In genomic region chr7:136894106-136894986, GRCm38 (mm10) we compare ENCODE assay signal across 7 mouse cellular contexts. TPM values are rescaled to one million over a fixed set of nuclear protein-coding genes. Genes with fewer than 3 reads are reported as not detected.
DNase-seq lines count a peak whose midpoint lies in the region; ATAC-seq and TF ChIP-seq lines count a peak whose summit lies in the region.

Mgmt (plus strand) TSS chr7:136894614.

- TF ChIP-seq POLR2A in embryonic fibroblast, embryonic 13.5 days (IDR thresholded peaks at IDR 0.05; ENCODE audit: low read depth, low read length), result peak; percentile 83

- peak; percentile 89 for DNase-seq in brain, adult 2 months (ENCODE audit: low read depth, low spot score)
- peak; percentile 94 for DNase-seq in heart, adult 8-10 months (ENCODE audit: low spot score)
- peak; percentile 94 for DNase-seq in kidney, adult 8-10 months
- DNase-seq in midbrain, embryonic 14.5 days, result peak; percentile 88
- DNase-seq in spleen, adult 12 weeks (ENCODE audit: low spot score), result peak; percentile 69

- peak within 1 kb of the TSS; percentile 47 for H3K4me3 ChIP-seq in embryonic fibroblast, embryonic 13.5 days (ENCODE audit: insufficient read depth, low read length)
- H3K4me3 ChIP-seq in limb, embryonic 12.5 days (replicated peaks), result peak within 1 kb of the TSS; percentile 40
- H3K4me3 ChIP-seq in midbrain, embryonic 14.5 days (replicated peaks; ENCODE audit: low read depth, low read length), result peak within 1 kb of the TSS; percentile 24; the same call in 1 of the 2 replicates

- H3K36me3 ChIP-seq in limb, embryonic 12.5 days, result no peaks in the 10 kb centered on the region
- no peaks in the 10 kb centered on the region for H3K36me3 ChIP-seq in midbrain, embryonic 14.5 days (ENCODE audit: control insufficient read depth, insufficient read depth, low read length)

- no peaks in the 10 kb centered on the region for H3K4me1 ChIP-seq in embryonic fibroblast, embryonic 13.5 days (ENCODE audit: control insufficient read depth, insufficient read depth, low read length)
- H3K4me1 ChIP-seq in limb, embryonic 12.5 days (replicated peaks), result peaks cover 25% of the 10 kb centered on the region
- peaks cover 7% of the 10 kb centered on the region; the same call in 1 of the 2 replicates for H3K4me1 ChIP-seq in midbrain, embryonic 14.5 days (ENCODE audit: control insufficient read depth, insufficient read depth, low read length)

- H3K9ac ChIP-seq in limb, embryonic 12.5 days (replicated peaks), result peak within 1 kb of the TSS; percentile 57
- H3K9ac ChIP-seq in midbrain, embryonic 14.5 days (replicated peaks; ENCODE audit: low read length), result peak within 1 kb of the TSS; percentile 47; the same call in 1 of the 2 replicates

- WGBS in limb, embryonic 12.5 days, result 12% methylated on average over 33 of the region's 33 CpGs
- 12% methylated on average over 33 of the region's 33 CpGs for WGBS in midbrain, embryonic 14.5 days

- H3K4me2 ChIP-seq in limb, embryonic 12.5 days, result peak within 1 kb of the TSS; percentile 60
- H3K4me2 ChIP-seq in midbrain, embryonic 14.5 days (ENCODE audit: low read length), result peak within 1 kb of the TSS; percentile 56

- no peaks in the 10 kb centered on the region for H3K27me3 ChIP-seq in limb, embryonic 12.5 days
- no peaks in the 10 kb centered on the region for H3K27me3 ChIP-seq in midbrain, embryonic 14.5 days (ENCODE audit: control insufficient read depth, insufficient read depth, low read length)

- TF ChIP-seq CTCF in embryonic fibroblast, embryonic 13.5 days (IDR thresholded peaks at IDR 0.05; ENCODE audit: borderline replicate concordance, insufficient read depth, low read length), result no peak

- no peaks in the 10 kb centered on the region for H3K9me3 ChIP-seq in limb, embryonic 12.5 days
- H3K9me3 ChIP-seq in midbrain, embryonic 14.5 days (ENCODE audit: control insufficient read depth, low read length), result no peaks in the 10 kb centered on the region

- peak; percentile 96 for ATAC-seq in limb, embryonic 12.5 days (ENCODE audit: insufficient number of reproducible peaks, insufficient read depth, low FRiP score, low TSS enrichment, low read depth)
- peak; percentile 95 for ATAC-seq in midbrain, embryonic 14.5 days (ENCODE audit: low FRiP score, low TSS enrichment)

- H3K27ac ChIP-seq in embryonic fibroblast, embryonic 13.5 days (ENCODE audit: insufficient read depth, low read length), result peak within 1 kb of the TSS; percentile 47
- H3K27ac ChIP-seq in limb, embryonic 12.5 days, result peak within 1 kb of the TSS; percentile 72
- no peak within 1 kb of the TSS for H3K27ac ChIP-seq in midbrain, embryonic 14.5 days (replicated peaks; ENCODE audit: low read depth, low read length)

RNA-seq across cellular contexts. Expression of gene Mgmt, which starts in this region (rescaled TPM):
- polyA plus RNA-seq in embryonic fibroblast, embryonic 13.5 days (2011; ENCODE audit: insufficient read length, low read depth, missing spikeins), result 10.2 and 14.8 TPM in 2 replicates
- total RNA-seq in heart, adult 8-10 months (2022), result 1 to 10 TPM; 4.8 to 6.6 (median 5.6) TPM
- 5.3 and 5.8 TPM in 2 replicates for polyA plus RNA-seq in limb, embryonic 12.5 days (2016; fragmentation: Nextera tagmentation; extraction: Ambion mirVana)
- 0.77 and 1.5 TPM in 2 replicates for polyA plus RNA-seq in midbrain, embryonic 14.5 days (2014; fragmentation: Nextera tagmentation; extraction: Ambion mirVana)
